Mouse (Mus musculus) testis, adult 2 months (tissue): ENCODE data around the gene Cdk5r1. TPM values are rescaled to one million over a fixed set of nuclear protein-coding genes. Genes with fewer than 3 reads are reported as not detected.

Experiments
- H3K27ac ChIP-seq: fragments of 200-500 bp; 2 replicates; pipeline ENCODE4 v1.5.1; 2012; ENCODE audit warnings: low read depth, low read length; ENCODE audit not compliant: control insufficient read depth, insufficient read depth
- H3K27me3 ChIP-seq: fragments of 200-500 bp; 2 replicates; pipeline ENCODE4 v1.6.1; 2012; ENCODE audit warnings: mild to moderate bottlenecking, low read length, moderate library complexity; ENCODE audit not compliant: control insufficient read depth, insufficient read depth
- H3K36me3 ChIP-seq: fragments of 200-500 bp; 2 replicates; pipeline ENCODE4 v1.6.1; 2012; ENCODE audit warnings: mild to moderate bottlenecking, low read length; ENCODE audit not compliant: control insufficient read depth, insufficient read depth
- H3K4me1 ChIP-seq: fragments of 200-500 bp; 2 replicates; pipeline ENCODE4 v1.6.1; 2012; ENCODE audit warnings: low read length; ENCODE audit not compliant: control insufficient read depth, insufficient read depth
- H3K4me3 ChIP-seq: fragments of 200-500 bp; 2 replicates; pipeline ENCODE4 v1.5.1; 2012; ENCODE audit warnings: low read depth, mild to moderate bottlenecking, low read length, moderate library complexity, mixed read lengths; ENCODE audit not compliant: control insufficient read depth
- CTCF ChIP-seq: fragments of 200-500 bp; IDR thresholded peaks from 2 replicates; pipeline ENCODE4 v1.5.1; 2012; ENCODE audit warnings: low read depth, mild to moderate bottlenecking, inconsistent platforms, low read length, moderate library complexity; ENCODE audit not compliant: control insufficient read depth, insufficient read depth, insufficient replicate concordance
- POLR2A ChIP-seq: fragments of 200-500 bp; IDR thresholded peaks from 2 replicates; pipeline ENCODE4 v1.6.1; 2012; ENCODE audit warnings: low read depth, mild to moderate bottlenecking, inconsistent platforms, low read length, moderate library complexity; ENCODE audit not compliant: control insufficient read depth
- polyA plus RNA-seq: library from polyadenylated mRNA; depleted of rRNA; stranded (reverse); fragments of >200 nt; gene quantifications from 2 replicates; pipeline ENCODE4 v1.2.3, GENCODE M21; 2012

Cdk5r1 gene
- polyA plus RNA-seq, 1 experiment = 1.1 TPM

GRCm38 (mm10) chr11:80507791-80508190 lies 31.0 kb downstream of the Cdk5r1 start:
- Histone ChIP-seq H3K27me3 (no peaks in the 10 kb centered on the region), H3K27ac (no peak overlapping the region), H3K36me3 (no peaks in the 10 kb centered on the region), H3K4me1 (peaks cover 3% of the 10 kb centered on the region), H3K4me3 (peak overlapping the region; percentile 59)
- TF ChIP-seq POLR2A = no peak
- no peak for TF ChIP-seq CTCF

- Histone ChIP-seq H3K36me3 (no peaks in the 10 kb centered on the region), H3K4me3 (peak overlapping the region; percentile 64), H3K27me3 (no peaks in the 10 kb centered on the region), H3K27ac (no peak overlapping the region), H3K4me1 (peaks cover 3% of the 10 kb centered on the region)
- TF ChIP-seq CTCF (no peak), POLR2A (no peak)
These were observed 31.7 kb downstream of the Cdk5r1 start for GRCm38 (mm10) chr11:80508361-80509175.

- Histone ChIP-seq H3K27ac (no peak overlapping the region), H3K4me3 (peak overlapping the region; percentile 64), H3K27me3 (no peaks in the 10 kb centered on the region), H3K4me1 (no peaks in the 10 kb centered on the region), H3K36me3 (no peaks in the 10 kb centered on the region)
- TF ChIP-seq POLR2A (peak; percentile 56; the same call in 1 of the 2 replicates), CTCF (no peak)
These were observed 32.3 kb downstream of the Cdk5r1 start for GRCm38 (mm10) chr11:80509176-80509506.

- TF ChIP-seq POLR2A (no peak), CTCF (no peak)
- Histone ChIP-seq H3K4me3 (peak overlapping the region; percentile 36), H3K4me1 (no peaks in the 10 kb centered on the region), H3K27ac (no peak overlapping the region), H3K36me3 (no peaks in the 10 kb centered on the region), H3K27me3 (no peaks in the 10 kb centered on the region)
These were observed 33.3 kb downstream of the Cdk5r1 start for GRCm38 (mm10) chr11:80510124-80510523.

- Histone ChIP-seq H3K27ac (no peak overlapping the region), H3K4me3 (no peak overlapping the region), H3K4me1 (no peaks in the 10 kb centered on the region), H3K36me3 (no peaks in the 10 kb centered on the region), H3K27me3 (no peaks in the 10 kb centered on the region)
- TF ChIP-seq POLR2A (no peak), CTCF (no peak)
These were observed 35.7 kb downstream of the Cdk5r1 start for GRCm38 (mm10) chr11:80512313-80513056.

GRCm38 (mm10) chr11:80513796-80514195 lies 37.0 kb downstream of the Cdk5r1 start:
- H3K27ac ChIP-seq = no peak overlapping the region
- H3K4me1 ChIP-seq = no peaks in the 10 kb centered on the region
- H3K36me3 ChIP-seq = no peaks in the 10 kb centered on the region
- H3K27me3 ChIP-seq = no peaks in the 10 kb centered on the region
- TF ChIP-seq CTCF (no peak), POLR2A (no peak)
- no peak overlapping the region for H3K4me3 ChIP-seq

- no peak overlapping the region for H3K27ac ChIP-seq
- TF ChIP-seq CTCF = no peak
- TF ChIP-seq POLR2A = no peak
- no peaks in the 10 kb centered on the region for H3K27me3 ChIP-seq
These were observed 38.5 kb downstream of the Cdk5r1 start for GRCm38 (mm10) chr11:80515346-80515745.

More at GRCm38 (mm10) chr11:80515346-80515745, 38.5 kb downstream of the Cdk5r1 start:
- Histone ChIP-seq H3K4me1 (no peaks in the 10 kb centered on the region), H3K4me3 (no peak overlapping the region), H3K36me3 (no peaks in the 10 kb centered on the region)
